Mouse (Mus musculus) C2C12 (cell line): ENCODE measurements at regions not wholly inside any gene's neighbourhood (a gene's known extent, or its start where the extent isn't known, plus 50 kb on each side); places are given as distances from the start of the nearest gene placed in this dataset.

Experiments
- CEBPB ChIP-seq: IDR thresholded peaks from one replicate; pipeline ENCODE4 v1.6.1; 2011; ENCODE audit warnings: low read depth, mild to moderate bottlenecking, control low read depth, moderate library complexity
- MYOG ChIP-seq: IDR thresholded peaks from one replicate; pipeline ENCODE4 v1.6.1; 2011; ENCODE audit not compliant: control insufficient read depth, insufficient read length; ENCODE audit errors: extremely low read depth

- TF ChIP-seq CEBPB (no peak), MYOG (no peak)
Measured at GRCm38 (mm10) chr13:26865930-26866555, 96.1 kb upstream of the Hdgfl1 start.
